Comparison of ENCODE assay signal across 12 mouse cellular contexts in genomic region chr11:116430723-116431427, GRCm38 (mm10). TPM values are rescaled to one million over a fixed set of nuclear protein-coding genes. Genes with fewer than 3 reads are reported as not detected.
DNase-seq lines count a peak whose midpoint lies in the region; ATAC-seq and TF ChIP-seq lines count a peak whose summit lies in the region.
"Had no signal": no experiment of that assay in that cellular context is flagged by ENCODE, and none has a peak within 500 bp of the region (broad histone marks: within the 10 kb centered on the region; RNA-seq: fewer than 3 reads in every experiment).

No protein-coding gene starts in this region.

- H3K4me1 ChIP-seq in forebrain, embryonic 15.5 days: peaks cover 14% of the 10 kb centered on the region
- H3K4me1 ChIP-seq in midbrain, postnatal 0 days (ENCODE audit: insufficient read depth, low read length): peaks cover 5% of the 10 kb centered on the region; the same call in 1 of the 2 replicates

- peak; percentile 39 for DNase-seq in CD4-positive, CD25-positive, alpha-beta regulatory T cell, adult 2 months (ENCODE audit: low read depth, low spot score)
- peak; percentile 25 for DNase-seq in kidney, postnatal 10 days
- DNase-seq in kidney, adult 8-10 months: no peak
- DNase-seq in midbrain, postnatal 0 days (ENCODE audit: low spot score): no peak
- DNase-seq in frontal cortex, postnatal 10 days (ENCODE audit: low spot score in 2 of 2): no peak
- DNase-seq in right cerebral cortex, postnatal 4 days: no peak
- DNase-seq: cerebellum, postnatal 36 days had no signal

- H3K36me3 ChIP-seq in forebrain, embryonic 15.5 days: no peaks in the 10 kb centered on the region
- no peaks in the 10 kb centered on the region for H3K36me3 ChIP-seq in midbrain, postnatal 0 days (ENCODE audit: insufficient read depth, low read length)

- no peak for ATAC-seq in CD4-positive, CD25-positive, alpha-beta regulatory T cell, adult 4 months
- no peak for ATAC-seq in forebrain, embryonic 15.5 days (replicated peaks)
- ATAC-seq in midbrain, postnatal 0 days (ENCODE audit: low FRiP score): no peak

- no peak overlapping the region for H3K27ac ChIP-seq in forebrain, embryonic 15.5 days (replicated peaks)
- H3K27ac ChIP-seq in midbrain, postnatal 0 days (ENCODE audit: low read depth, low read length): no peak overlapping the region

- no peak overlapping the region for H3K4me2 ChIP-seq in forebrain, embryonic 15.5 days (replicated peaks)
- no peak overlapping the region for H3K4me2 ChIP-seq in midbrain, postnatal 0 days (ENCODE audit: low read depth, low read length, poor library complexity, severe bottlenecking)

- no peaks in the 10 kb centered on the region for H3K27me3 ChIP-seq in forebrain, embryonic 15.5 days
- H3K27me3 ChIP-seq in midbrain, postnatal 0 days (ENCODE audit: insufficient read depth, low read length): no peaks in the 10 kb centered on the region

- no peaks in the 10 kb centered on the region for H3K9me3 ChIP-seq in forebrain, embryonic 15.5 days
- no peaks in the 10 kb centered on the region for H3K9me3 ChIP-seq in midbrain, postnatal 0 days (ENCODE audit: low read length)

- TF ChIP-seq CTCF in midbrain, postnatal 0 days (IDR thresholded peaks at IDR 0.05): no peak

- no peak overlapping the region for H3K4me3 ChIP-seq in forebrain, embryonic 15.5 days
- H3K4me3 ChIP-seq in midbrain, postnatal 0 days (ENCODE audit: low read depth, low read length): no peak overlapping the region

- 19% methylated on average over 22 of the region's 22 CpGs for WGBS in forebrain, embryonic 15.5 days
- WGBS in midbrain, postnatal 0 days: 34% methylated on average over 22 of the region's 22 CpGs

- 0 out of 2 replicates have a peak overlapping the region, but pooled peaks have one; percentile 3 for H3K9ac ChIP-seq in forebrain, embryonic 15.5 days (replicated peaks)
- 0 out of 2 replicates have a peak overlapping the region, but pooled peaks have one; percentile 13 for H3K9ac ChIP-seq in midbrain, postnatal 0 days (replicated peaks; ENCODE audit: low read length, poor library complexity, severe bottlenecking)

RNA-seq across cellular contexts. Expression of gene Ubald2, which starts 3.0 kb away (rescaled TPM):
- polyA plus RNA-seq in CD4-positive, CD25-positive, alpha-beta regulatory T cell, adult 4 months (2017; shearing (Covaris generic)): 10 to 100 TPM; 12.2 to 13.0 TPM
- polyA plus RNA-seq in forebrain, embryonic 15.5 days (2015; fragmentation: Nextera tagmentation; extraction: Ambion mirVana): 58.8 and 59.5 TPM in 2 replicates
- total RNA-seq in midbrain, postnatal 0 days (2014; rRNA removed): 81.0 and 85.9 TPM in 2 replicates
- polyA plus RNA-seq in midbrain, postnatal 0 days (2015; fragmentation: Nextera tagmentation; extraction: Ambion mirVana): 40.1 and 40.9 TPM in 2 replicates

RNA-seq across cellular contexts. Expression of gene Rnf157, which starts 18.0 kb away (rescaled TPM):
- polyA plus RNA-seq in CD4-positive, CD25-positive, alpha-beta regulatory T cell, adult 4 months (2017; shearing (Covaris generic)): 1 to 10 TPM; 8.4 to 8.8 TPM
- polyA plus RNA-seq in forebrain, embryonic 15.5 days (2015; fragmentation: Nextera tagmentation; extraction: Ambion mirVana): 53.4 and 55.6 TPM in 2 replicates
- total RNA-seq in midbrain, postnatal 0 days (2014; rRNA removed): 113 and 138 TPM in 2 replicates
- polyA plus RNA-seq in midbrain, postnatal 0 days (2015; fragmentation: Nextera tagmentation; extraction: Ambion mirVana): 53.7 and 57.0 TPM in 2 replicates

RNA-seq across cellular contexts. Expression of gene Qrich2, which starts 35.2 kb away (rescaled TPM):
- polyA plus RNA-seq in CD4-positive, CD25-positive, alpha-beta regulatory T cell, adult 4 months (2017; shearing (Covaris generic)): not detected
- not detected in 2 replicates for polyA plus RNA-seq in forebrain, embryonic 15.5 days (2015; fragmentation: Nextera tagmentation; extraction: Ambion mirVana)
- total RNA-seq in midbrain, postnatal 0 days (2014; rRNA removed): not detected in 2 replicates
- 0.14 and 0.15 TPM in 2 replicates for polyA plus RNA-seq in midbrain, postnatal 0 days (2015; fragmentation: Nextera tagmentation; extraction: Ambion mirVana)
- total RNA-seq: gastrocnemius, adult 8-10 months; layer of hippocampus, adult 18-20 months; liver, adult 2 months had no signal

Comparison
In these comparisons a context has a peak if more than half of its experiments do, and no peak if none do; other contexts are left out.
1. DNase-seq: peak in CD4-positive, CD25-positive, alpha-beta regulatory T cell, adult 2 months (single experiment) and kidney, postnatal 10 days (single experiment); none in kidney, adult 8-10 months (0 of 2), midbrain, postnatal 0 days (single experiment), frontal cortex, postnatal 10 days (0 of 2) and right cerebral cortex, postnatal 4 days (single experiment).